Mouse (Mus musculus) telencephalon, adult 2 months (tissue): ENCODE measurements around the gene Nle1.

ENCODE experiments used
- DNase-seq: peaks from one replicate; pipeline ENCODE4 v3.0.0-alpha.2; 2011; ENCODE audit warnings: low read depth, low spot score

Gene Nle1

GRCm38 (mm10) chr11:82914711-82915352, 6.6 kb upstream of the Nle1 start:
- peak; percentile 19 for DNase-seq

DNA sequence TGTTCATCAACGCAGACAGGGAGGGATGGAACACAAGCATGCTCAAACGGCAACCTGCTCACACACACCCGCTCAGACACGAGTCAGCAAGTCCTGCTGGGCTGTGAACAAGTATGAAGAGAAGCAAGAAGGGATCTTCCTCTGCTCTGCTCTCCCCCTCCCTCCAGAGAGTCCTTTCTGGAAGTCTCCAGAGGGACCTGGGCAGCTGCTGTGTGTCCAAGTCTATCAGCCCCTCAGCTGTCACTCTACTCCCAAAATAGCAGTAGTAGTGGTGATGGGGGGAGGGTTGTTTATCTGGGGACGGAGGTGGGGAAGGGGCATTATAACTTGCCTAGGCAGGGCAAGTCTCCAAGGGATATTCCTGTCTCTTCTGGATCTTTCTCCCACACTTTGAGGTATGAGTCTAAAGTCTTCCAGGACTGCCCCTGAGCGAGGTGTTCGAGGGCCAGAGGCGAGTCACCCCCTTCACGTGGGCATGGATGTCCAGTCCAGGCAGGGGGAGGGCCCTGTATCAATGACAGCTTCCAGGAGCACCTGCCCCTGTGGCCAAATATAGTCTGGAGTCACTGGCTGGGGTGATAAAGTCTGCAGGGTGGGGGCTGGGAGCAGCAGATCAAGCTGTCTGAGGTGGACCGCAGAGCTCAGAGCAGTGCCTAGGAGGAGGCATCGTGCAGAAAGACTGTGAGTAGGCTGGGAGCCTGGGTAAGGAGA, 2.6 kb upstream of the Nle1 start:
- DNase-seq, result no peak

- DNase-seq, result no peak
These were observed 2.0 kb upstream of the Nle1 start, which contains the start of gene Unc45b for GRCm38 (mm10) chr11:82910250-82910649. Gene Unc45b (plus strand): TSS chr11:82910550.

GRCm38 (mm10) chr11:82908608-82908989, 388 bp upstream of the Nle1 start:
- no peak for DNase-seq

- no peak for DNase-seq
These were observed 2.4 kb downstream of the Nle1 start for GRCm38 (mm10) chr11:82905816-82906215.

GRCm38 (mm10) chr11:82904952-82905351, 3.3 kb downstream of the Nle1 start:
- no peak for DNase-seq

- no peak for DNase-seq
These were observed 6.5 kb downstream of the Nle1 start for GRCm38 (mm10) chr11:82901606-82902310.

DNA sequence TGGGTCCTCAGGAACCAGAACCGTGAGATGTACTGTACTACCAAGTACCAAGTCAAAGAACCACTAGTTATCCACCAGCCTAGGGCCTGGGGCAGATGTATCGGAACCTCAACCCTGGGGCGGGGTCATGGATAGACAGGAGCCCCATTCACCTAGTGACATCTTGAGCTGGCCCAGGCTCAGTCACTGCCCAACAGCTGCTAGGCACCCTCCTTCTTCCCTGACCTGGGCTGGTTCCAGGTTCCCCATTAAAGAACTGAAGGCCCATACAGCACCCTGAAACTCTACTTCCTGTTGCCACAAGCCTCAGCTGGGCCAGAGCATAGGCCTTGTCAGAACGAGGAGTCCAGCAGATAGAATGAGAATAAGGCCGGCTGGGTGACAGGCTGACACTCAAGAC, 8.5 kb downstream of the Nle1 start:
- DNase-seq, result no peak

DNA sequence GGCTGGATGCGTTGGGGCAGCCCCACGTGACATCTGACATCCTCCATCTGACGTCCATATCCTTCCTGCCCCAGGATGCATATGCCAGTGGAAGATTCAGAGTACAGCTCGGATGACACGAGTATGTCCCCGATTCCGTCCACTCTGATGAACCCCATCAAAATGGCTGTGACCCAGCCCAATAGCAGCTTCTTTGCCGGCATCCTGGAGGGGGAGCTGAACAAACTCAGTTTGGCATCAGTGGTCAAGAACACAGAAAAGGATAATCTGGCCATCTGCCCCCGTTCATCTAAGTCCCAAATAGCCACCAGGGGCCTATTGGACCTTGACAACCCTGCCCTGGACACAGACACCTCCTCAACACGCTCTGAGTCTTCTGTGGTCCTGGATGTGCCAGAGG, 10.7 kb downstream of the Nle1 start:
- no peak for DNase-seq

GRCm38 (mm10) chr11:82891936-82892335, 16.3 kb downstream of the Nle1 start, which contains the start of gene Fndc8:
Gene Fndc8 (plus strand): TSS chr11:82892124.
- DNase-seq, result no peak

DNA sequence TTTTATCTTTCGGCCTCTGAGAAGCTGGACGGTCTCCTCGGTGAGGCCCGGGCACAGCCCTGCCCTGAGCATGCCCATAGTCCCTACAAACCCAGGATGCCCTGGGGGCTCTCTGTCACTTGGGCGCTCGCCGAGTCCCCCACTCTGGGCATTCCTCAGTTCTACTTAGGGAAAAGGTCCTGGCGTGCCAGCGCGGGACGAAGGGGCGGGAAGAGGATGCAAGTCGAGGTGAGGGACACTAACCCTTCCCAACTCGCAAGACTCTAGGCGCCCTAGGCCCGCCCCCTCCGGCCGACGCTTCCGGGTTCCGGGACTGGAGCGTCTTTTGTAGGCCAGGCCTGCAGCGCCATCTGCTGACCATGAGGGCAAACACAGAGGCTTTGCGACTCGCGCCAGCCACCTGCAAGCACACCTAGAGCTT, 17.9 kb downstream of the Nle1 start, which contains the start of gene Rad51d:
Gene Rad51d, minus strand, starts transcription at position 273 of the 421 bp plus-strand sequence.
- DNase-seq, result peak; percentile 87

GRCm38 (mm10) chr11:82889524-82890341, 18.5 kb downstream of the Nle1 start:
- no peak for DNase-seq

DNA sequence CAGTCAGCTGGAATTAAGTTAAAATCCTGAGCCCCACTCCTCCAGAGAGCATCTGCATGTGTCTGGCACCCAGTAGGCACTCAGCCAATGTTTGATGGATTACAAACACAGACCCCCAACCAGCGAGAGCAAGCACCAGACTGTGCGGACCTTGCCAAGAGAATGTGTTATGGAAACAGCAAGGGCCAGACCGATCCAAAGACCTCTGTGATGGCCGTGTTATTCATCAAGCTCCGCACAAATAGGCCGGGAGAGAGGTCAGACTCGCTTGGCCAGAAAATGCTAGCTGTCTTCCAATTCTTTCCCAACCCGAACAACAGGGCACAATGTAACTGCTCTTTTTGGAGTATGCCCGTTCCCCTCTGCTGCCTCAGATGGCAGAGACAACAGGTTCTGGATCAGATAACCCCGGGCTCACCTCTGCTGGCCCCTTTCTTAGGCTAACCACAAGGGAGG, 19.7 kb downstream of the Nle1 start:
- no peak for DNase-seq

- DNase-seq, result no peak
These were observed 21.7 kb downstream of the Nle1 start for GRCm38 (mm10) chr11:82886559-82886958.

- no peak for DNase-seq
These were observed 25.0 kb downstream of the Nle1 start for GRCm38 (mm10) chr11:82883180-82883579.

DNA sequence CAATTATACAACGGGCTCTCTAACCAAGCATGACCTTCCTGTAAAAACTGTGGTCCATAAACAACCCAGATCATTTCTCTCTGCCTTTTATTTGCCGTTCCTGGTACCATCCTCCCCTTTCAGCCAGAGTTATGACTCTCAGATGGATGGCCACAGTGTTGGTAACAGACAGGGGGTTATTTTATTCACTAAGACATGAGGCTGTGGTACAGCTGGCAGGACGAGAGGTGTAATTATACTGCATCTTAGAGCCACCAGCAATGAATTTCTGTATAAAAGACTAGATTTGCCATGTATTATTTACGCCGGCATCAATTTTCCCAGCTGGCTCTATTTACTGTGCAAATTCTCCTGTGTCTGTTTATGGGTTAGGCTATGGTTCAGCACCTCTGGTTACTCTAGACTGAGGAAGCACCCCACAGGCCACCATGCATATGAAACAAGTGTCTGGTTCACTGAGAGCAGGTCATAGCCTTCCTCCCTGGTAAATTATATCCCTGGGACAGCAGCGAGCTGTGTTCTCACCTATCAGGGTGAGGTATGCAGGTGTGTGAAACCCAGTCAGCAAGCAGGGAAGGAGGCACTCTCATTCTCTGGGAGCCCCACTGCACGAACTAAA, 30.4 kb downstream of the Nle1 start:
- DNase-seq, result no peak

DNA sequence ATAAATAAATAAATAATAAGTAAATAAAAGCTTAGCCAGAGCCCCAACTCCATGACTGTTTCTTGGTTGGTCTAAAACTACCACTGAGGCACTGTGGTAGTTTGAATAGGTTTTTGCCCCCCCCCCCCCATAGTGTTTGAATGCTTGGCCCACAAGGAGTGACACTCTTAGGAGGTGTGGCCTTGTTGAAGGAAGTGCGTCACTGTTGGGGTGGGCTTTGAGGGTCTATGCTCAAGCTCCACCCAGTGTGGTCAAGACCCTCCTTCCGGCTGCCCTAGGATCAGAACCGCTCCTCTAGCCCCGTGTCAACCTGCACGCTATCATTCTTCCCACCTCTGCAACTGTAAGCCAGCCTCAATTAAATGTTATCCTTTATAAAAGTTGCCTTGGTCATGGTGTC, 32.6 kb downstream of the Nle1 start:
- no peak for DNase-seq

GRCm38 (mm10) chr11:82874924-82875323, 33.3 kb downstream of the Nle1 start:
- no peak for DNase-seq

DNA sequence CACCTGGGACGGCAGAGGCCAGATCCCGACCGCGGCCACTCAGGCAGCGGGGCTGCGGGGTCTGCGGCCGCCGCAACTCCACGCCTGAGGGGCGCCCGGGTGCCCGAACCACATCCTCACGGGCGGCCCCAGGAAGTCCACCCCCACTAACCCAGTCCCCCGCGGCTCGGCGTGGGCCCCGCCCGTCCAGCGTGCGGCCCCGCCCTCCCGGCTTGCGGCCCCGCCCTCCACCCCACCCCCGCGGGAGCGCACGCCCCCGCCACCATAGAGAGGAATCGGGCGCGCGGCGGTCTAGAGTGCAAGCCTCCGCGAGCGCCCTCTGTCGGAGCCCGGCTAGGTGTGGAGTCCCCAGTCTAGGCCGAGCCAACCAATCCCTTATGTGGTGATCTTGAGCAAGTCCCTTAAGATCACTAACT, 37.2 kb downstream of the Nle1 start, which contains the start of gene Rffl:
Gene Rffl, minus strand, starts transcription at position 180 of the 416 bp plus-strand sequence.
- DNase-seq, result peak; percentile 74

DNA sequence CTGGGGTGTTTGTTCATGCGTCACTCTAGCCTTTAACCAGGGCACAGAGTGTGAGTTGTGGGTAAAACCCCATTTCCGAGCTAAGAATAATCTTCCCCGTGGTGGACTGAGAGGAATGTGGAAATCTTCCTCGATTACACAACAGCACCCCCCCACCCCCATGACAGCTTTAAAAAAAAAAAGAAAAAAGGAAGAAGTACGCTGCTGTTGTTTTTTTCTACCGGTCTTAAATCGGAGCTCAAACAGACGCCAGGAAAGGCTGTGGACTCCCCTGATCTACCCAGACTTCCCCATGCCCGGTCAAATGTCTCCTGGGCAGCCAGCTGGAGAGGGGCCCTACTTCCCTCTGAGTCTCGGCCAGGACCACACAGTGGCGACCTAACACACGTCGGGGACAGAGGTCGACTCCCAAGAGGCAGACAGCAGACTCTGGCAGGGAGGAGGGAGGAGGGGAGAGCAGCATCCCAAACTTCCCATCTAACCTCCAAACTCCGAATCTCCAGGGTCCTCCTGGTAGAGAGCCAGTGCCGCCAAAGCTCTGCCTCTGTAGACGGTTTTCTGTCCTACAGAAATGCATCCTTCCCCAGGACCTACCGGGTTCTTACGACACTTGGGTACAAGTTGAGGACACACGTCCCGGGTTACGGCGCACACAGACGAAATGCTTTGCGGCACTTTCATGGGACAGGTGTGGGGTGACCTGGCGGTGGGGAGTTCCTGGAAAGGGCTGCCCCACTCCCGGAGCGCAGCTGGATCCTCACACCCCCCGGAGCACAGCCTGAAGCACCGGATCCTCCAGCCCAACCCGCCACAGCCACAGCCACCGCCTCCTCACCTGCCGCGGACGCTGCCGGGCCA, 37.8 kb downstream of the Nle1 start:
- no peak for DNase-seq
